Mouse (Mus musculus): ENCODE measurements at regions not wholly inside any gene's neighbourhood (a gene's known extent, or its start where the extent isn't known, plus 50 kb on each side); places are given as distances from the start of the nearest gene placed in this dataset.

- TF ChIP-seq MAFK (IDR thresholded peaks at IDR 0.05; ENCODE audit: insufficient read depth, low read depth, low read length) = no peak
- no peak for TF ChIP-seq ZC3H11A (IDR thresholded peaks at IDR 0.05; ENCODE audit: borderline replicate concordance, low read depth, low read length)
Observed at GRCm38 (mm10) chr12:15104876-15105275, 711.8 kb downstream of the Trib2 start.
